Mouse (Mus musculus) forebrain, embryonic 11.5 days (tissue): ENCODE results near the gene Slc17a5. TPM values are rescaled to one million over a fixed set of nuclear protein-coding genes. Genes with fewer than 3 reads are reported as not detected.

Source experiments
- ATAC-seq: fragments of 200-750 bp; cut with Nextera tagmentation; replicated peaks from 2 replicates; pipeline ENCODE4 v1.8.0; 2017; ENCODE audit warnings: moderate TSS enrichment; ENCODE audit not compliant: low FRiP score
- DNase-seq: peaks from one replicate; pipeline ENCODE4 v3.0.0-alpha.2; 2017; ENCODE audit warnings: low spot score
- H3K27ac ChIP-seq: fragments of 300-500 bp; sonication (generic); 2 replicates; pipeline ENCODE4 v1.5.1; 2014; ENCODE audit warnings: low read depth, low read length
- H3K27me3 ChIP-seq: fragments of 300-500 bp; sonication (generic); 2 replicates; pipeline ENCODE4 v1.6.1; 2014; ENCODE audit warnings: mild to moderate bottlenecking, low read length, mixed read lengths; ENCODE audit not compliant: control insufficient read depth, insufficient read depth
- H3K36me3 ChIP-seq: fragments of 300-500 bp; sonication (generic); 2 replicates; pipeline ENCODE4 v1.6.1; 2014; ENCODE audit warnings: mild to moderate bottlenecking, low read length, moderate library complexity, mixed read lengths; ENCODE audit not compliant: control insufficient read depth, insufficient read depth
- H3K4me1 ChIP-seq: fragments of 300-500 bp; sonication (generic); replicated peaks from 2 replicates; pipeline ENCODE4 v1.6.1; 2014; ENCODE audit warnings: low read length, mixed read lengths; ENCODE audit not compliant: control insufficient read depth, insufficient read depth
- H3K4me2 ChIP-seq: fragments of 300-500 bp; sonication (generic); 2 replicates; pipeline ENCODE4 v1.6.1; 2014; ENCODE audit warnings: low read depth, mild to moderate bottlenecking, low read length, moderate library complexity, mixed read lengths; ENCODE audit not compliant: severe bottlenecking
- H3K4me3 ChIP-seq: fragments of 300-500 bp; sonication (generic); 2 replicates; pipeline ENCODE4 v1.5.1; 2014; ENCODE audit warnings: low read depth, low read length
- H3K9ac ChIP-seq: fragments of 300-500 bp; sonication (generic); 2 replicates; pipeline ENCODE4 v1.6.1; 2014; ENCODE audit warnings: low read length
- H3K9me3 ChIP-seq: fragments of 300-500 bp; sonication (generic); 2 replicates; pipeline ENCODE4 v1.6.1; 2016; ENCODE audit warnings: low read length, mixed read lengths; ENCODE audit not compliant: control insufficient read depth
- WGBS: fragments of 180-500 bp; shearing (Covaris S2); extraction: QIAGEN DNeasy Blood & Tissue Kit; methylation state at CpG from one replicate; pipeline ENCODE4 v1.1.7; 2014; 5-methylcytosine and 5-hydroxymethylcytosine counted together
- polyA plus RNA-seq: library from polyadenylated mRNA; unstranded; fragments of >200 nt; fragmentation: Nextera tagmentation; extraction: Ambion mirVana; gene quantifications from 2 replicates; pipeline ENCODE4 v1.2.1, GENCODE M21; 2014

Gene Slc17a5
- polyA plus RNA-seq, 1 experiment from 2014 or later = 10.1 TPM

GRCm38 (mm10) chr9:78516125-78516524 lies 71.7 kb downstream of the Slc17a5 start:
- 82% methylated on average over 3 of the region's 3 CpGs for WGBS
- Histone ChIP-seq H3K36me3 (no peaks in the 10 kb centered on the region), H3K27ac (no peak overlapping the region), H3K4me1 (no peaks in the 10 kb centered on the region), H3K4me2 (no peak overlapping the region), H3K4me3 (no peak overlapping the region), H3K9me3 (no peaks in the 10 kb centered on the region), H3K9ac (no peak overlapping the region), H3K27me3 (no peaks in the 10 kb centered on the region)
- ATAC-seq = no peak
- no peak for DNase-seq

DNA sequence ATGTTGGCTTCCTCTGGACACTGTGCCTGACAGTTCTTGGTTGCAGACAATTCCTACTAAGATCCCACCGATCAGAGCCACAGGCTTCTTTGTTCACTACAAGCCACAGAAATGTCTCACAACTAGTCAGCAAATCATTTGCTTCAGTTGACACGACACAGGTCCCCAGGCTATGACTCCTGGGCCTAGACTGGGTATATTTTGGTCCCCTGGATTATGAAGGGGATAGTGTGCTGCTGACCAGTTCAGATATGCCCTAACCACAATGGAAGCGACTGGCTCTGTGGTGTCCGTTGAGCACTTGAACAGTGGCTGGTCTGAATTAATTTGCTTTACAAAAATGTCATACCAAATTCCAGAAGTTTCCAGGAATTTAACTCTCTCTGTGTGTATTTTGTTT lies 73.2 kb downstream of the Slc17a5 start:
- no peak overlapping the region for H3K9ac ChIP-seq
- no peak overlapping the region for H3K4me2 ChIP-seq
- 84% methylated on average over 4 of the region's 4 CpGs for WGBS
- no peaks in the 10 kb centered on the region for H3K36me3 ChIP-seq
- no peaks in the 10 kb centered on the region for H3K9me3 ChIP-seq
- DNase-seq (no peak), ATAC-seq (no peak)
- H3K4me3 ChIP-seq = no peak overlapping the region
- H3K4me1 ChIP-seq = no peaks in the 10 kb centered on the region
- no peaks in the 10 kb centered on the region for H3K27me3 ChIP-seq
- H3K27ac ChIP-seq = no peak overlapping the region

DNA sequence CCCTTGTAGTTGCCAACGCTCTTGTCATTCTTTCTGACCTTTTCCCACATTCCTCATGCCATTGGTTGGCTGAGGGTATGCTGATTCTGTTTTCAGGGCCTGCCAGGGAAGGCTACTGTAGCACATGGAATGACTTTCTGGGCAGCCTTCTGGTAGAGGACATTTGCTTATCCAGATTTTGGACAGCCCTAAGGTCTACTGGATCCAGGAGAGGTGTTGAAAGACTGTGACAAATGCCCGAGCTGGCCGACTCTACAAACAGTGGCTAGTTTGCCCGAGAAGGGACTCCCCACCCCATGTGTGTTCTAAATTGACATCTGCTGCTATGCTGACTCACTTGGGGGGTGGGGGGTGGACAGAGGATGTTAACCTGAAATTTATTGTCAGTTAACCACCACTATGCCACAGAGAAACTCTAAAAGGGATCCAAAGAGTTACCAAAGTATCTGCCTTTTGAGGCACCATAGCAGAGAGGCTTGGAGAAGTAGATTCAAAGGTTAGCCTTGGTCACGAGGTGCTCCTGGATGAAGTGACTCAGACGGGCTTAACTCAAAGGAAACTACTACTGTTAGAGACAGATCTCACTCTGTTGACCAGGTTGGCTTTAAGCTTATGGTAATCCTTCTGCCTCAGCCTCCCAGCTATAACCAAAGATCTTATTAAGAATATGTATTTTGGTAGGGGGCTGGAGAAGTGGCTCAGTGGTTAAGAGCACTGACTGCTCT lies 73.9 kb downstream of the Slc17a5 start:
- 84% methylated on average over 6 of the region's 6 CpGs for WGBS
- no peaks in the 10 kb centered on the region for H3K4me1 ChIP-seq
- H3K4me3 ChIP-seq = no peak overlapping the region
- no peak overlapping the region for H3K27ac ChIP-seq
- ATAC-seq (no peak), DNase-seq (no peak)
- no peaks in the 10 kb centered on the region for H3K36me3 ChIP-seq
- H3K9me3 ChIP-seq = no peaks in the 10 kb centered on the region
- no peaks in the 10 kb centered on the region for H3K27me3 ChIP-seq
- no peak overlapping the region for H3K9ac ChIP-seq
- H3K4me2 ChIP-seq = no peak overlapping the region

GRCm38 (mm10) chr9:78511705-78512104 lies 76.1 kb downstream of the Slc17a5 start:
- Histone ChIP-seq H3K9me3 (no peaks in the 10 kb centered on the region), H3K4me3 (no peak overlapping the region), H3K27ac (no peak overlapping the region), H3K36me3 (no peaks in the 10 kb centered on the region), H3K4me1 (no peaks in the 10 kb centered on the region), H3K27me3 (no peaks in the 10 kb centered on the region), H3K9ac (no peak overlapping the region), H3K4me2 (no peak overlapping the region)
- ATAC-seq = no peak
- no peak for DNase-seq
- 96% methylated on average over 5 of the region's 5 CpGs for WGBS

DNA sequence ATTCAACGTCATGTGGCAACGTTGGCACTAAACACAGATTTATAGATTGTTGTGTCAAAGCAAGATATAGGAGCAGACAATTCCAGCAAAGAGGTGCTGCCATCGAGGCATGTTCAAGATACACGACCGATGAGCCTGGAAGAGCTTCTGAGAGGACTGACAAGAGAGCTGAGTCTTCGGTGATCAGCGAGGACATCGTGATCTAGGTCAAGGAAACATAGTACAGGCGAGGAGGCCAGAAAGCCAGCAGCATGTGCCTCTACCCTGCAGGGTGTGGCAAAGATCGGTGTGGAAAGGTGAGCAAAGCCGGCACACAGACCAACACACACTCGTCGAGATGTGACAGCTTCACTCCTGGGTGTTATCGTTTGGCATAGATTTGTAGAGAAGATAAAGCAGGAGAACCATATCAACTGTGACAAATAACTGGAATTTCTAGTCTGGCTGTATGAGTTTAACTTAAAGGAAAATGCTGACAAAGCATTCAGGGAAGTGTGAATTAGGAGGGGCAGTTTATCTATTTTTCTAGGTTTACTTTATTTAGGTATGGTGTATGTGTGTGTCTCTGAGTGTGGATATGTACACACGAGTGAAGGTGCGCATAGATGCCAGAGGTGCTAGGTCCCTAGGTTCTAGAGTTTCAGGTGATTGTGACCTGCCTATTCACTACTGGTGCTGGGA lies 79.6 kb downstream of the Slc17a5 start:
- Histone ChIP-seq H3K9me3 (no peaks in the 10 kb centered on the region), H3K27me3 (no peaks in the 10 kb centered on the region), H3K9ac (no peak overlapping the region), H3K4me3 (no peak overlapping the region), H3K4me1 (peaks cover 4% of the 10 kb centered on the region), H3K27ac (no peak overlapping the region), H3K36me3 (no peaks in the 10 kb centered on the region), H3K4me2 (no peak overlapping the region)
- DNase-seq = no peak
- no peak for ATAC-seq
- WGBS = 92% methylated on average over 16 of the region's 16 CpGs

DNA sequence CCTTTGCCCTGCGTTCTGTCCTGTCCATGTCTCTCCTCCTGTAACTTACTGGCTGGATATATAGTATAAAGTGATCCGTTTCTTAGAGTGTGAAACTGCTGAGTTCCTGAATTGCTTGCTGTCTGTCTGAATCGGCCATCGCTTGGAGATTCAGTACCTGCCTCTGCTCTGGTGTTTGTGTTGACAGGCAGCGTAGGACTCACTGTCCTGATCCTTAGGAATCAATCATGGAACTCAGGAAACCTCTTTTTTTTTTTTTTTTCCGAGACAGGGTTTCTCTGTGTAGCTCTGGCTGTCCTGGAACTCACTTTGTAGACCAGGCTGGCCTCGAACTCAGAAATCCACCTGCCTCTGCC lies 81.1 kb downstream of the Slc17a5 start:
- Histone ChIP-seq H3K27ac (no peak overlapping the region), H3K4me3 (no peak overlapping the region), H3K9ac (no peak overlapping the region), H3K36me3 (no peaks in the 10 kb centered on the region), H3K9me3 (no peaks in the 10 kb centered on the region), H3K27me3 (no peaks in the 10 kb centered on the region), H3K4me2 (no peak overlapping the region), H3K4me1 (peaks cover 9% of the 10 kb centered on the region)
- DNase-seq = no peak
- 90% methylated on average over 7 of the region's 7 CpGs for WGBS
- no peak for ATAC-seq

- no peak for DNase-seq
- no peak for ATAC-seq
- no peak overlapping the region for H3K27ac ChIP-seq
- peaks cover 9% of the 10 kb centered on the region for H3K4me1 ChIP-seq
- no peak overlapping the region for H3K9ac ChIP-seq
- no peak overlapping the region for H3K4me3 ChIP-seq
- H3K4me2 ChIP-seq = no peak overlapping the region
- no peaks in the 10 kb centered on the region for H3K9me3 ChIP-seq
- no peaks in the 10 kb centered on the region for H3K36me3 ChIP-seq
- no peaks in the 10 kb centered on the region for H3K27me3 ChIP-seq
- WGBS = 84% methylated on average over 11 of the region's 11 CpGs
Measured at GRCm38 (mm10) chr9:78506002-78506721, 81.7 kb downstream of the Slc17a5 start.

GRCm38 (mm10) chr9:78505223-78505622 lies 82.6 kb downstream of the Slc17a5 start:
- DNase-seq = no peak
- no peaks in the 10 kb centered on the region for H3K9me3 ChIP-seq
- no peak overlapping the region for H3K4me3 ChIP-seq
- no peaks in the 10 kb centered on the region for H3K36me3 ChIP-seq
- no peaks in the 10 kb centered on the region for H3K27me3 ChIP-seq
- 91% methylated on average over 6 of the region's 6 CpGs for WGBS
- no peak overlapping the region for H3K9ac ChIP-seq
- ATAC-seq = no peak
- no peak overlapping the region; the same call in 1 of the 2 replicates for H3K27ac ChIP-seq
- H3K4me1 ChIP-seq = peaks cover 11% of the 10 kb centered on the region
- H3K4me2 ChIP-seq = no peak overlapping the region
